Mouse (Mus musculus): ENCODE results near the gene Slc2a8. TPM values are rescaled to one million over a fixed set of nuclear protein-coding genes. Genes with fewer than 3 reads are reported as not detected.

Slc2a8 gene
- total RNA-seq, 1 experiment from 2014 or later = 3.0 TPM

GRCm38 (mm10) chr2:32977114-32977513, 4.8 kb downstream of the Slc2a8 start:
- ATAC-seq (replicated peaks; ENCODE audit: low read depth, poor library complexity, severe bottlenecking) = no peak

DNA sequence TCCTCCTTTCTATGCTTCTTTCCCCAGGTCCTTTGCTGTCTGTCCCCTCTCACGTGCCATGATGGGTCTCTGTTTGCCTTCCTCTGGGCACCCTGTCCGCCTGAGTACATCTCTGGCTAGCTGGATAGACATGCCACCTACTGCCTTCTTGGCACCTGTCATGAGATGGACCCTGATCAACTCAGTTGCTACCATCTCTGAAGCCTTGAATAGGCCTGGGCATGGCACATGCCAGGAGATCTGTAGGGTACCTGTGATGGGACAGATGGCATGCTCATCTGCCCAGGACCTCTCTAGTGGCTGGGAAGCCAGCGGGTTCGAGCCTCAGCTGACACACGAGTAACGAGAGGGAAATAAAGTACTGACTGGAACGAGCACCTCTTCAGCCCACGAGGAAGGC, 7.7 kb downstream of the Slc2a8 start:
- no peak for ATAC-seq (replicated peaks; ENCODE audit: low read depth, poor library complexity, severe bottlenecking)

DNA sequence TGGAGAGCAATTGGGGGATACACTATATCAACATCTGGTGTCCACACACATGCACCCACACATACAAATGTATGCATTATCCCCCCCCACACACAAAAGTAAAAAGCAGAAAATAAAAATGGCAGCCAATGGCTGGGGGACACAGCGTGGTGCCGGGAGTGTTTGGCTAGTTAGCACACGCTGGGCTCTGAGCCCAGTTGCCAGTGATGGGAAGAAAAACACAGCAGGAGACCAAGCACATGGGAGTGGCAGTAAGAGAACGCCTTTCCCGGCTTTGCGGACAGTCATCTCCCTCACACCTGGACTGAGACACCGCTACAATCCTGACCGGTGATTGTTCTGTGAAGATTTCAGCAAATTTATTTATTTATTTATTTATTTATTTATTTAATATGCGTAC, 10.6 kb downstream of the Slc2a8 start:
- no peak for ATAC-seq (replicated peaks; ENCODE audit: low read depth, poor library complexity, severe bottlenecking)

- ATAC-seq (replicated peaks; ENCODE audit: low read depth, poor library complexity, severe bottlenecking) = no peak
Measured at GRCm38 (mm10) chr2:32969326-32969725, 12.6 kb downstream of the Slc2a8 start.

GRCm38 (mm10) chr2:32968024-32968614, 13.8 kb downstream of the Slc2a8 start:
- ATAC-seq (replicated peaks; ENCODE audit: low read depth, poor library complexity, severe bottlenecking) = no peak

DNA sequence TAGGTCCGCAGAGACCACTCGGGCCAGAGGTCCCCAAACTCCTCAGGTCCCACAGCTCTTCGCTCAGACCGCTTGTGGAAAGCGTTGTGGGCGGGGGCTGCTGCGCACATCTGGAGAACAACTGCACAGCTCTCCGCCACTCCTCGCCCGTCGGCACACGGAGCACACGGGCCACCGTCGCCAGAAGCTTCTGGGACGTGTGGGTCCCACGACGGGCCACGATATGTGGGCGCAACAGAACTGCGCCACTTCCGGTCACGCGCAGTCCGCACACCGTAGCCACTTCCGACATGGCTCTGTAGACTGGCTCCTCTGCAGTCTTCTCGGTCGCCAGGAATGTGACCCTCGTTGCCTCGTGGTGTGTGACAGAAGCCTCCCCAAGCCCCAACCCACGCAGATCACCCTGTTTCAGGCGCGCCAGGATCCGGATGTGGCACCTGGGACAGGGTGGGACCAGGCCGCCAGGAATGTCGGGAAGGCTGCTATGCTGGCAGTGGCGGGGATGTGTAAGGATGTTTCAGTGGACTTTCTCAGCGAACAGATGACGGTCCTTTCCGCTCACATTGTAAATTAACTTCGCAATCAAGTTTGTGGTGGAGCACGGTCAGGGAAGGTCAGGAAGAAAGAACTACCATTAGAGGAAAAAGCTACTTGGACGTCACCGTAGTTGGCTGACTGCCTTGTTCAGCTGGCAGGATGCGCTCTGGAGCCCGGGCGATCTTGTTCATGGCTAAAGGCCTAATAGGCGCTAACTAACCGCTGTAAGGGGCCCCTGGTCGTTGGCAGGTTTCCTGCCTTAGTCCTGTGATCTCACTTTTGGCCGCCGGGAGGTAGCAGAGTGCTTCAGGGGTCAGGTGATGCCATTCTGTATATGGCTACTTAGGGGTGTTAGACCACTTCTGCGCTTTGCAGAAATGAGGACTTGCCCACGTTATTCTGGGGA, 14.9 kb downstream of the Slc2a8 start:
- peak; percentile 75 for ATAC-seq (replicated peaks; ENCODE audit: low read depth, poor library complexity, severe bottlenecking)

GRCm38 (mm10) chr2:32966184-32966688, 15.6 kb downstream of the Slc2a8 start:
- ATAC-seq (replicated peaks; ENCODE audit: low read depth, poor library complexity, severe bottlenecking) = no peak

DNA sequence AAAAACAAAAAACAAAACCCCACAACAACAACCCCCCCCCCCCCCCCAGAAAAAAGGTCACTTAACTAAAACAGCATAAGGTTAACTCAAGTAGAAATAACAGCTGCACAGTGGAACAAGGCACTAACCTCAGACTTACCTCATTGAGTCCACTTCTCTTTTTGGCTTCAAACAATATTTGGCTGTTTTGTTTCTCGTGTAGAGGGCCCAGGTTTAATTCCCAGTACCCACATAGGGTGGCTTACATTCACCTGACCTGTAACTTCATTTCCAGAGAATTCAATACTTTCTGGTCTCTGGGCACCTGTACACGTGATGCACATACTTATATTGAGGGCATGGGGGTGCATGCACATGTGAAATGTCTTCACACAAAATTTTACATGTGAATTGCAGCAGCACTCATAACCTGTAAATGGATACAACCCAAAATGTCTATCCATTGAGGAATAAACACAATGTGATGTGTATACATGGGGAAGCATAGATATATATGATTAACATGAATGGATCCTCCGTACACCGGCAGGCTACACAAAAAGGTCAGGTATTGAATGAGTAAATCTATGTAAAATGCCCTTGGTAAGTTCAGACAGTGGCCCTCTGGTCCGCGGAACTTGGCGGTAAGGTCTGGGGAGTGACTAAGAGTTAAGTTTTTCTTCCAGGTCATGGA, 16.2 kb downstream of the Slc2a8 start:
- no peak for ATAC-seq (replicated peaks; ENCODE audit: low read depth, poor library complexity, severe bottlenecking)

- no peak for ATAC-seq (replicated peaks; ENCODE audit: low read depth, poor library complexity, severe bottlenecking)
Measured at GRCm38 (mm10) chr2:32964659-32965457, 17.0 kb downstream of the Slc2a8 start.

DNA sequence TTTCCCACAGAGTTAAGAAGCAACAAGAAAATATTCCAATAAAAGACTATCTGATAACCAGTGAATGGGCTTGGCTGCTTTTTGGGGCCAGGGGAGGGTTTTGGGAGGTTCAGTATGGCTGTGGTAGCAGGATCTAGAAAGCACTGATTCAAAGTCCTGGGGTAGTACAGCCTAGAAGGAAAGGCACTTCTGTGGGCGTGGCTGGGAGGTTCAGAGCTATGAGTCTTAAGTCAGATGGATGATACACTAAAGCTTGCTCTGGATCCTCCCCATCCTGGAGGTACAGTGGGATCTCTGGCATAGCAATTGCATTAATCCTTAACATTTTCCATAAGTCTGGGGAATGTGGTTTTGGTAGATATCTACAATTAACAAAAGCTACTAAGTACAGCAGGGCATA, 17.9 kb downstream of the Slc2a8 start:
- ATAC-seq (replicated peaks; ENCODE audit: low read depth, poor library complexity, severe bottlenecking) = no peak

DNA sequence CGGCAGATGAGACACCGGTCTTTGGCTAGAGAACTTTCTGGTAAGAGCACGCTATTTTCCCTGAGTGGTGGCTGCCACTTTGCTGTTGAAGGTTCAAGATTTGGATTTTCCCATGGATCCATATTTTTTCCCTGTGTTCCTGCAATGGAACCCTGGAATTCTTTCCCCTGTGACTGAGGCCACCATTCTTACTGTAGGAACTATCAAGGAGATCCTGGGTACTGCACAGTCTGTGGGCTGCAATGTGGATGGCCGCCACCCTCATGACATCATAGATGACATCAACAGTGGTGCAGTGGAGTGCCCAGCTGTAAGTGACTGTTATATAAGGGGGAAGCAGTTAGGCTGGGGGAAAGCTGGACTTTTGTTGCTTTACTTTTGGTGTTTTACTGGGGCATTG, 18.3 kb downstream of the Slc2a8 start:
- no peak for ATAC-seq (replicated peaks; ENCODE audit: low read depth, poor library complexity, severe bottlenecking)

- ATAC-seq (replicated peaks; ENCODE audit: low read depth, poor library complexity, severe bottlenecking) = no peak
Measured at GRCm38 (mm10) chr2:32962875-32963220, 19.0 kb downstream of the Slc2a8 start.

DNA sequence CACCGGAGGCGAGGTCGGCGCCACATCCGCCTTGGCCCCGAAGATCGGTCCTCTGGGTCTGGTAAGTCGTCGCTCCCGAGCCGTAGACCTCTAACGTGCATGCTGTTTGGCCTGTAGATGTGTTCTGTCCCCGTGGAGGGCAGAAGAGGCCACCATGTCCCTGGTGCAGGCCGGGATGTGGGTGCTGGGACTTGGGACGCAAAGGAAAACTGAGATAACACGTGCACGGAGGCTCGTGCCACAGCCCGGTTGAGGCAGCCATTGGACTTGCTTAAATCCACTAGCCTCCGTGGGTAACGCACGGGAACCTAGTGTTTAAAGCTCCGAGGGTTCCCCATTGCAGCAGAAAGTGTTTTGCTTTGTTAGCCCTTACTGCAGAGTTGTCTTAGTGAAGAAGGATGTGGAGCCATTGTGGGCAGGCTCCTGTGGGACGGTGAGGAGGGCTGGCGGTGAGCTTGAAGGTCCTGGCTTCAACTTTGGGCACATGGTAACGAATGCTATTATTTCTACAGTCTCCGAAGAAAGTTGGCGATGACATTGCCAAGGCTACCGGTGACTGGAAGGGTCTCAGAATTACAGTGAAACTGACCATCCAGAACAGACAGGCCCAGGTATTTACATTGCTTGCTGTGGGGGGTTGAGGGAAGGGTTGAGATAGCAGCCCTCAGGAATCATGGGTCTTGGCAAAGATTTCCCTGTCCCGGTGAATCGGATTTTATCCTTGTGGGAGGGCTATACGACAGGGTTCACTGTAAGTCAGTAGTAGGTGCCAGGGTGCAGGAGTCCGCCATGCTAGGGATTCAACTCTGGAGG, 19.6 kb downstream of the Slc2a8 start:
- no peak for ATAC-seq (replicated peaks; ENCODE audit: low read depth, poor library complexity, severe bottlenecking)

DNA sequence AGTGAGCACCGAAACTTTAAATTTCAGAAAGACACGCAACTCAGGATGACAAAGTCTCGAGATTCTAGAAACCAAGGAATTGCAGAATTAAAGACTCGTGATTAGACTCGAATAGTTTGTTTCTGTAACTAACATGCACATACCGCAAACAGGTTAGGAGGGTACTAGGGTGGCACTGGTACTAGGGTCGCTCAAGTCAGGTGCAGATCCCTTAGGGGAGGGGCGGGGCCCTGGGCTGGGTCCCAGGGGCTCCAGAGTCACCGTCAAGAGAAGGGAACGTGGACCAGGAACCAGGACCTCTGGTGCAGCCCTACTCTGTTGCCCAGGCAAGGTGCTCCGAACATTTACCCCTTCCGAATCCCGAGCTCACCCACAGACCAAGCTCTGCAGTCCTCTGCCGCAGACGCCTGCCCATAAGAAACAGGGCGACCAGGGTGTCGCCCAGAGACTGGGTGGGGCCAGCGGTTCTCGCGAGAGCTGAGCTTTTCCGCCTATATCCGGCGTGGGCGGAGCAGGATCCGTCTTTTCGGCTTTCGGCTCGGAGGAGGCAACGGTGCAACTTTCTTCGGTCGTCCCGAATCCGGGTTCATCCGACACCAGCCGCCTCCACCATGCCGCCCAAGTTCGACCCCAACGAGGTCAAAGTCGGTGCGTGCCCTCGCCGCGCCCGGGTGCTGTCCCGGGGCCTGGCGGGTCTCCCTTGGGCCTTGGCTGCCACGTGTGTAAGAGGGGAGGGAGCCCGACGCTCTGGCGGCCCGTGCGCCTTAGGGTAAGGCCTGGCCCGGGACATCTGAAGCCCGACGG, 20.5 kb downstream of the Slc2a8 start, which contains the start of the genes Rpl12 and Lrsam1:
Gene Rpl12 (plus strand): TSS at position 368 of the 804 bp plus-strand sequence.
Gene Lrsam1 (minus strand): TSS at position 423 of the 804 bp plus-strand sequence.
- ATAC-seq (replicated peaks; ENCODE audit: low read depth, poor library complexity, severe bottlenecking) = peak; percentile 89

- ATAC-seq (replicated peaks; ENCODE audit: low read depth, poor library complexity, severe bottlenecking) = no peak
Measured at GRCm38 (mm10) chr2:32960273-32960672, 21.6 kb downstream of the Slc2a8 start.

GRCm38 (mm10) chr2:32957344-32957743, 24.5 kb downstream of the Slc2a8 start:
- ATAC-seq (replicated peaks; ENCODE audit: low read depth, poor library complexity, severe bottlenecking) = no peak

DNA sequence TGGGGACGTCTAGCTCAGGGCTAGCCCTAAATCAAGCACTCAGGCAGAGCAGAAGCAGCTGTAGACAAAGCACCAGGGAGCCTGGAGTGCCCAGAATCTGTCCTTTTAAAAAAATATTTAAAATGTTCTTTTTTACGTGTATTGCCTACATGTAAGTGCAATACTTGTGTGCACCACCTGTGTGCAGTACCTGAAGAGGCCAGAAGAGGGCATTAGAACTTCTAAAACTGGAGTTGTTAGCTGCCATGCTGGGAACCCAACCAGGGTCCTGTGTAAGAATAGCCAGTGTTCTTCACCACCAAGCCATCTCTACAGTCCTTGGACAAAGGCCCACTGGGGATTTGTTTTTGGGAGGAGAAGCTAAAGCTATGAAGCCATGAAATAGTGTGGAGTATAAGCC, 27.3 kb downstream of the Slc2a8 start:
- no peak for ATAC-seq (replicated peaks; ENCODE audit: low read depth, poor library complexity, severe bottlenecking)

GRCm38 (mm10) chr2:32947454-32947853, 34.4 kb downstream of the Slc2a8 start:
- ATAC-seq (replicated peaks; ENCODE audit: low read depth, poor library complexity, severe bottlenecking) = no peak

All from common myeloid progenitor, adult 5-6 weeks (primary cell).